Mouse (Mus musculus): ENCODE data around the gene Fam129a. TPM values are rescaled to one million over a fixed set of nuclear protein-coding genes. Genes with fewer than 3 reads are reported as not detected.

The Fam129a gene
- polyA plus RNA-seq, 1 experiment from 2014 or later = 1.9 TPM

DNA sequence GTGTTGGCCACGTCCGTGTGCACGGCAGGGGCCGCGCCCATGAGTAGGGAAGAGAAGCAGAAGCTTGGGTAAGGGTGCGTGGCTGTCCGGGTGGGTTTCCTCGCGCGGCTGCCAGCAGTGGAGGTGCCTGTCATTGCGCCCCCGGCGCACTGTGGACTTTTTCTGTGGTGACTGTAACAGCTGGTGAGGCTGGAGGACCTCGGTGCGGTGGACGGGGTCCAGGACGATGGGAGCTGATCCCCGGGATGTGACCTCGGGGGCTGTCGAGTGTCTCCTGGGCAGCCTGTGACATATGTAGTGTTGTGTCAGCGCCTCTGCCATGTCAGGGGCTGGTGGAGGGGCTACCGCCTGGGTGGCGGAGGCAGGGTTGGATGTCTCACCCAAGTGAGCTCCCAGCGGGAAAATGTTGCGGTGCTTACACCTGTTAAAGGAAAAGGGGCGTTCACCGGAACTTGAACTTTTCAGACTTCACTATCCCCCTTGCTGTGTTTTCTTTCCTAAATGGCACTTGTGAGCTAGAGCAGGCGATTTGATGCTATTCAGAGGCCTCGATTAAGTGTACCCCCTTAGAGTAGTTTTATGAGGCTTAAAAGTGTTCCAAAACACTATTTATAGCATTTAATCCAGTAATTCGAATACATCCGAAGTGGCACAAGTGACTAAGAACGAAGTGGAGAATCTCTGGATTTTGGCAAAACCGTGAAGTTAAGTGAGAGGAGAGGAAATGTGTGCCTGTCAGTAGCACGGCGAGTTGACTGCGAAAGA is 184.9 kb downstream of the Fam129a start:
- peak overlapping the region; percentile 54 for H3K9ac ChIP-seq (ENCODE audit: low read length)
- no peaks in the 10 kb centered on the region for H3K27me3 ChIP-seq (ENCODE audit: control insufficient read depth, insufficient read depth, low read length)
- no peaks in the 10 kb centered on the region for H3K9me3 ChIP-seq (ENCODE audit: control insufficient read depth, low read length)
- ATAC-seq (ENCODE audit: insufficient read depth, low FRiP score, low TSS enrichment) = no peak
- H3K4me1 ChIP-seq (ENCODE audit: control insufficient read depth, insufficient read depth, low read length) = 0 out of 2 replicates have a peak, but pooled peaks cover 6% of the 10 kb centered on the region
- no peaks in the 10 kb centered on the region for H3K36me3 ChIP-seq (ENCODE audit: control insufficient read depth, insufficient read depth, low read length)
- 7% methylated on average over 36 of the region's 36 CpGs for WGBS
- H3K4me3 ChIP-seq (ENCODE audit: low read depth, low read length) = peak overlapping the region; percentile 81
- peak overlapping the region; percentile 56 for H3K27ac ChIP-seq (ENCODE audit: low read depth, low read length)
- DNase-seq (ENCODE audit: low spot score) = no peak
- peak overlapping the region; percentile 82 for H3K4me2 ChIP-seq (ENCODE audit: low read depth)

DNA sequence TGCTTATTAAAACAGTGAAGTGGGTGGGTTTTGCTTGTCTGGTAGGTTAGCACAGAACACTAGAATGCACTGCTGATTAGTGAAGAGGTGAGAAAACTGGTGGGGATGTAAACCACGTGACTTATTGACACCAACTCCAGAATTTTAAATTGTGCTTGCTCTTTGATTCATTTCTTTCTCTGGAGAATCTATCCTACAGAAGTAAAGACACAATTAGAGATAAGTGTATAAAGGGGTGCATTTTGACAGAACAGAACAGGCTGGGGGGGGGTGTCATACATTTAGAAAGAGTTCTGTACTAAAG is 185.4 kb downstream of the Fam129a start:
- no peaks in the 10 kb centered on the region for H3K9me3 ChIP-seq (ENCODE audit: control insufficient read depth, low read length)
- no peak overlapping the region; the same call in 1 of the 2 replicates for H3K9ac ChIP-seq (ENCODE audit: low read length)
- 16% methylated on average over 1 of the region's 1 CpGs for WGBS
- H3K4me3 ChIP-seq (ENCODE audit: low read depth, low read length) = peak overlapping the region; percentile 81
- 0 out of 2 replicates have a peak, but pooled peaks cover 6% of the 10 kb centered on the region for H3K4me1 ChIP-seq (ENCODE audit: control insufficient read depth, insufficient read depth, low read length)
- peak overlapping the region; percentile 82 for H3K4me2 ChIP-seq (ENCODE audit: low read depth)
- H3K27ac ChIP-seq (ENCODE audit: low read depth, low read length) = no peak overlapping the region
- no peaks in the 10 kb centered on the region for H3K27me3 ChIP-seq (ENCODE audit: control insufficient read depth, insufficient read depth, low read length)
- no peaks in the 10 kb centered on the region for H3K36me3 ChIP-seq (ENCODE audit: control insufficient read depth, insufficient read depth, low read length)
- ATAC-seq (ENCODE audit: insufficient read depth, low FRiP score, low TSS enrichment) = no peak
- DNase-seq (ENCODE audit: low spot score) = no peak

DNA sequence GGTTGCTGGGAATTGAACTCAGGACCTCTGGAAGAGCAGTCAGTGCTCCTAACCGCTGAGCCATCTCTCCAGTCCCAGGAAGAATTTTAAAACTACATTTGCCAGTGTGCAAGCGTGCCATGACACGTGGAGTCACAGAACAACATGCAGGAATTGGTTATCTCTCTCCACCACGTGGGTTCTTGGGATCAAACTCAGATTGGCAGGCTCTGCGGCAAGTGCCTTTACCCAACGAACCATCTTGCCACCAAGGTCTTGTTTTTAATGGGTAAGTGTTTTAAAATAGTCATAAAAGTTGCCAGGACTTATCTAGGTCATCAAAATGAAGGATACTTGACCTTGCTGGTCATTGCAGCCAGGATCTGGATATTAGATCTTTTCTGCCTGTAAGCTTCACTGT is 187.3 kb downstream of the Fam129a start:
- no peak for ATAC-seq (ENCODE audit: insufficient read depth, low FRiP score, low TSS enrichment)
- no peak overlapping the region for H3K9ac ChIP-seq (ENCODE audit: low read length)
- DNase-seq (ENCODE audit: low spot score) = no peak
- no peaks in the 10 kb centered on the region for H3K9me3 ChIP-seq (ENCODE audit: control insufficient read depth, low read length)
- no peak overlapping the region for H3K27ac ChIP-seq (ENCODE audit: low read depth, low read length)
- H3K4me3 ChIP-seq (ENCODE audit: low read depth, low read length) = no peak overlapping the region
- 89% methylated on average over 6 of the region's 6 CpGs for WGBS
- no peaks in the 10 kb centered on the region for H3K36me3 ChIP-seq (ENCODE audit: control insufficient read depth, insufficient read depth, low read length)
- 0 out of 2 replicates have a peak, but pooled peaks cover 6% of the 10 kb centered on the region for H3K4me1 ChIP-seq (ENCODE audit: control insufficient read depth, insufficient read depth, low read length)
- no peak overlapping the region for H3K4me2 ChIP-seq (ENCODE audit: low read depth)
- H3K27me3 ChIP-seq (ENCODE audit: control insufficient read depth, insufficient read depth, low read length) = no peaks in the 10 kb centered on the region

DNA sequence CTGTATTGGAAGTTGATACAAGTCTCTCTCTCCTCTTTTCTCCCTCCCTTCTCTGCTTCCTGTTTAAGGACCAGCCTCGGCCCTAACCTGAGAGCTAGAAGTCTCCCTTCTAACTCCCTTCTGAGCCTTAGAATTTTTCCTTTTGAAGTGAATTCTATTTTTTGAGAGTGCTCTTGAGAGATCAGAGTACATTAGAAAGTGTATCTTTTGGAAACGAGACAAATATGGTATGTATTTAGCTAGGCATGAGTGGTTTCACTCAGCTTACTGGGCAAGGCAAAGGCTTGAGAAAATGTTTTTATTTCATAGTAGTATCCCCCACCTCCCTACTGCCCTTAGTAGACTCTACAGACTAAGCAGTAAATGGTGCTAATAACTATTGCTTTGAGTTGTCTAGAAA is 188.0 kb downstream of the Fam129a start:
- H3K4me1 ChIP-seq (ENCODE audit: control insufficient read depth, insufficient read depth, low read length) = 0 out of 2 replicates have a peak, but pooled peaks cover 6% of the 10 kb centered on the region
- H3K9me3 ChIP-seq (ENCODE audit: control insufficient read depth, low read length) = no peaks in the 10 kb centered on the region
- 87% methylated on average over 2 of the region's 2 CpGs for WGBS
- H3K36me3 ChIP-seq (ENCODE audit: control insufficient read depth, insufficient read depth, low read length) = no peaks in the 10 kb centered on the region
- no peak for ATAC-seq (ENCODE audit: insufficient read depth, low FRiP score, low TSS enrichment)
- no peak for DNase-seq (ENCODE audit: low spot score)
- no peaks in the 10 kb centered on the region for H3K27me3 ChIP-seq (ENCODE audit: control insufficient read depth, insufficient read depth, low read length)
- no peak overlapping the region for H3K27ac ChIP-seq (ENCODE audit: low read depth, low read length)
- no peak overlapping the region for H3K4me2 ChIP-seq (ENCODE audit: low read depth)
- H3K9ac ChIP-seq (ENCODE audit: low read length) = no peak overlapping the region
- H3K4me3 ChIP-seq (ENCODE audit: low read depth, low read length) = no peak overlapping the region

DNA sequence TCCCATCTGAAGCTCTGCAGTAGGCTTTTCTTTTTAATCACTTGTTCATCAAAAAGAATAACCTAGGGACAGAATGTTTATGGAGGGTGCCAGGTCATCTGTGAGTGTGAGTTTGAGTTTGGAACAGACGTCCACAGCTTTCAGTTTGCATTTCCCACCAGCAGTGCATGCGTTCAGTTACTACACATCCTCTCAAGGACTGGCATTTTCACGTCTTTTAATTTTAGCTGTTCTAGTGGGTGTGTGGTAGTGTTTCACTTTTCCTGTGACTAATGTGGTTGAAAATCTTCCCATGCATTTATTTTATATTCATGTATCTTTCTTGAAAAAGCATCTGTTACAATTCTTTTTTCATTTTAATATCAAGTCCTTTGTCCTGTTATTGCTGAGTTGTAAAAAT is 193.2 kb downstream of the Fam129a start:
- 79% methylated on average over 3 of the region's 3 CpGs for WGBS
- H3K9me3 ChIP-seq (ENCODE audit: control insufficient read depth, low read length) = no peaks in the 10 kb centered on the region
- H3K9ac ChIP-seq (ENCODE audit: low read length) = no peak overlapping the region
- no peaks in the 10 kb centered on the region for H3K27me3 ChIP-seq (ENCODE audit: control insufficient read depth, insufficient read depth, low read length)
- ATAC-seq (ENCODE audit: insufficient read depth, low FRiP score, low TSS enrichment) (no peak), DNase-seq (ENCODE audit: low spot score) (no peak)
- no peaks in the 10 kb centered on the region for H3K36me3 ChIP-seq (ENCODE audit: control insufficient read depth, insufficient read depth, low read length)
- no peaks in the 10 kb centered on the region for H3K4me1 ChIP-seq (ENCODE audit: control insufficient read depth, insufficient read depth, low read length)
- H3K4me2 ChIP-seq (ENCODE audit: low read depth) = no peak overlapping the region
- H3K4me3 ChIP-seq (ENCODE audit: low read depth, low read length) = no peak overlapping the region
- H3K27ac ChIP-seq (ENCODE audit: low read depth, low read length) = no peak overlapping the region

DNA sequence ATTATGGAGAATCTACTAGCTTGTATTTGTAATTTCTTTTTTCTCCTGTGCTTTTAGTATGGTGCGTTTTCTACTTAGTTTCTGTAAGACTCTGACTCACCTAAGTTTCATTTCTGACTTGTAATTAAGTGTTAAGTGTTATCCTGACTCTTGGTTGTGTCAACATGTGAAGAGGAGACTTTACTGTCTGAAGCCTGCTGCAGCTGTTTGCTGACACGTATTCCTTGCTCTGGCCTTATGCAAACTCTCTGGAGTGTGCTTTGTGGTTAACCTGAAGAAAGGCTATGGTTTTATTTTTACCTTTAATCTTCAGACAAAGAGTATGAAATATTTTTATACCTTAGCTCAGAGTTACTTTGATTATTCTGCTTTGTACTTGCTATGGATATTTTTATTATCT is 195.2 kb downstream of the Fam129a start:
- no peaks in the 10 kb centered on the region for H3K4me1 ChIP-seq (ENCODE audit: control insufficient read depth, insufficient read depth, low read length)
- H3K4me3 ChIP-seq (ENCODE audit: low read depth, low read length) = no peak overlapping the region
- H3K27me3 ChIP-seq (ENCODE audit: control insufficient read depth, insufficient read depth, low read length) = no peaks in the 10 kb centered on the region
- H3K4me2 ChIP-seq (ENCODE audit: low read depth) = no peak overlapping the region
- H3K9ac ChIP-seq (ENCODE audit: low read length) = no peak overlapping the region
- no peak overlapping the region for H3K27ac ChIP-seq (ENCODE audit: low read depth, low read length)
- 75% methylated on average over 2 of the region's 2 CpGs for WGBS
- no peaks in the 10 kb centered on the region for H3K9me3 ChIP-seq (ENCODE audit: control insufficient read depth, low read length)
- ATAC-seq (ENCODE audit: insufficient read depth, low FRiP score, low TSS enrichment) (no peak), DNase-seq (ENCODE audit: low spot score) (no peak)
- no peaks in the 10 kb centered on the region for H3K36me3 ChIP-seq (ENCODE audit: control insufficient read depth, insufficient read depth, low read length)

DNA sequence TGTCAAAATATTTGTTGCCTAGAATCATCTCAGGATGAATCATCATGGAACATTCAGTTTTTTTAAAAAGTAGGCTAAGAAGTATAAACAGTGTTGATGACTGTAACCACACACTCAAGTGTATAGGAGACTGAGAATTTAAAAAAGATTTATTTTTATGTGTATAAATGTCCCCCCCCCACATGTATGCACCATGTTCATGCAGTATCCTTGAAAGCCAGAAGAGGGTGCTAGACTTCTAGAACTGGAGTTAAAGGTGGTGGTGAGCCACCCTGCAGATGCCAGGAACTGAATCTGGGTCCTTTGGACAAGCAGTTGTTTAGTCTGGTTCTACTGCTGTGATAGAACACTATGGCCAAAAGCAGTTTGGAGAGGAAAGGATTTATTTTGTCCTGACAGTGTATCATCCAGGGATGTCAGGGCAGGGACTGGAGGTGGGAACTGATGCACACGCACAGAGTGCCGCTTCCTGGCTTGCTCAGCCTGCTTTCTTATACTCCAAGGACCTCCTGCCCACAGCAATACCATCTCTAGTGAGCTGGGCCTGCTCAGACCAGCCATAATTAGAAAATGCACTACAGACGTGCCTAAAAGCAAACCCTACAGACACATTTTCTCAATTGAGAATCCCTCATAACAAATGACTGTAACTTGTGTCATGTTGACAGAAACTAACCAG is 196.1 kb downstream of the Fam129a start:
- Histone ChIP-seq H3K27me3 (ENCODE audit: control insufficient read depth, insufficient read depth, low read length) (no peaks in the 10 kb centered on the region), H3K4me3 (ENCODE audit: low read depth, low read length) (no peak overlapping the region), H3K36me3 (ENCODE audit: control insufficient read depth, insufficient read depth, low read length) (no peaks in the 10 kb centered on the region; the same call in 1 of the 2 replicates), H3K9me3 (ENCODE audit: control insufficient read depth, low read length) (no peaks in the 10 kb centered on the region), H3K4me1 (ENCODE audit: control insufficient read depth, insufficient read depth, low read length) (no peaks in the 10 kb centered on the region), H3K9ac (ENCODE audit: low read length) (no peak overlapping the region), H3K27ac (ENCODE audit: low read depth, low read length) (no peak overlapping the region), H3K4me2 (ENCODE audit: low read depth) (no peak overlapping the region)
- 84% methylated on average over 3 of the region's 3 CpGs for WGBS
- DNase-seq (ENCODE audit: low spot score) = no peak
- no peak for ATAC-seq (ENCODE audit: insufficient read depth, low FRiP score, low TSS enrichment)

DNA sequence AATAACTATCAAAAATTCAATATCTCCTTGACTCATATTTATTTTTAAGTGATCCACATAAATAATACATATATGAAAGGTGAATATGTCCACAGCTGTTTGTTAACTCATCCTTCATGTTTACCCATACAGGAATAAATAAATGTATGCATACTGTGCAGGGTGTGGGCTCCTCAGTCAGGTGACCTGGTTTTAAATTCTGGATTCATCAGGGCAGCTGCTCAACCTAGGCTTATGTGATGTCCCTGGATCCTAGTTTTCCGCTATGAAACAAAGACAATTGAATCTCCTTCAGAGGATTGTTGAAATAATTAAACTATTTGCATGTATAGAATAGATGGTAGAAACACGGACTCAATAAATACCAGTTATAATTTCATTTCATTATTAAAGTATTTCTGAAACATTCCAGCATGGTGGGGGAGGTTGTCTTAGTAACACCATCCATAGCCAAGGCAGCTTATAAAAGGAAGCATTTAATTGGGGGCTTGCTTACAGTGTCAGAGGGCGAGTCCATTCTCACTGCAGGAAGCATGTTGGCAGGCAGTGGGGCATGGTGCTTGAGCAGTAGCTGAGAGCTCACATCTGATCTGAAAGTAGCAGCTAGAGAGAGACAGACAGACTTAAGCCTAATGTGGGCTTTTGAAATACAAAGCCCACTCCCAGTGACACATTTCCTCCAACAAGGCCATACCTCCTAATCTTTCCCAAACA is 198.4 kb downstream of the Fam129a start:
- Histone ChIP-seq H3K4me2 (ENCODE audit: low read depth) (no peak overlapping the region), H3K27ac (ENCODE audit: low read depth, low read length) (no peak overlapping the region), H3K36me3 (ENCODE audit: control insufficient read depth, insufficient read depth, low read length) (no peaks in the 10 kb centered on the region; the same call in 1 of the 2 replicates), H3K4me3 (ENCODE audit: low read depth, low read length) (no peak overlapping the region), H3K4me1 (ENCODE audit: control insufficient read depth, insufficient read depth, low read length) (no peaks in the 10 kb centered on the region), H3K9me3 (ENCODE audit: control insufficient read depth, low read length) (no peaks in the 10 kb centered on the region), H3K9ac (ENCODE audit: low read length) (no peak overlapping the region), H3K27me3 (ENCODE audit: control insufficient read depth, insufficient read depth, low read length) (no peaks in the 10 kb centered on the region)
- no peak for ATAC-seq (ENCODE audit: insufficient read depth, low FRiP score, low TSS enrichment)
- no peak for DNase-seq (ENCODE audit: low spot score)
- 79% methylated on average over 3 of the region's 3 CpGs for WGBS

Measured in neural tube, embryonic 11.5 days (tissue).